Mouse (Mus musculus): ENCODE data around the gene Hmga1b.
"Not testable (repeated sequence)": the region's sequence is repeated elsewhere in the genome, so short reads cannot be mapped to it uniquely, and the experiment has no call there.

Gene Hmga1b

GRCm38 (mm10) chr11:120762672-120763041 lies at the start of gene Hmga1b:
TSS of gene Hmga1b (plus strand) at chr11:120762794.
- in situ Hi-C loops (cut with MboI; ENCODE audit: low pct_unique_long_range_greater_than_20kb in 1 of 2, low sequenced_read_pairs in 2 of 2, unreplicated experiment in 1 of 2), result not testable (repeated sequence)

- in situ Hi-C loops (cut with MboI; ENCODE audit: low pct_unique_long_range_greater_than_20kb in 1 of 2, low sequenced_read_pairs in 2 of 2, unreplicated experiment in 1 of 2), result no loop called here
These were observed 48.7 kb upstream of the Hmga1b start, which contains the start of the genes Cenpx and Lrrc45 for GRCm38 (mm10) chr11:120713580-120714518. TSS of gene Cenpx (minus strand) at chr11:120713738. TSS of gene Lrrc45 (plus strand) at chr11:120713925.

- in situ Hi-C loops (cut with MboI; ENCODE audit: low pct_unique_long_range_greater_than_20kb in 1 of 2, low sequenced_read_pairs in 2 of 2, unreplicated experiment in 1 of 2), result no loop called here
These were observed 48.0 kb upstream of the Hmga1b start for GRCm38 (mm10) chr11:120714546-120714945.

- in situ Hi-C loops (cut with MboI; ENCODE audit: low pct_unique_long_range_greater_than_20kb in 1 of 2, low sequenced_read_pairs in 2 of 2, unreplicated experiment in 1 of 2), result no loop called here
These were observed 47.5 kb upstream of the Hmga1b start for GRCm38 (mm10) chr11:120715131-120715530.

- in situ Hi-C loops (cut with MboI; ENCODE audit: low pct_unique_long_range_greater_than_20kb in 1 of 2, low sequenced_read_pairs in 2 of 2, unreplicated experiment in 1 of 2), result no loop called here
These were observed 43.4 kb upstream of the Hmga1b start for GRCm38 (mm10) chr11:120719242-120719641.

GRCm38 (mm10) chr11:120719841-120720376 lies 42.7 kb upstream of the Hmga1b start:
- in situ Hi-C loops (cut with MboI; ENCODE audit: low pct_unique_long_range_greater_than_20kb in 1 of 2, low sequenced_read_pairs in 2 of 2, unreplicated experiment in 1 of 2), result loop anchor here in 1 of 2 experiments (10.0 kb wide), 2 partner anchors 185 to 315 kb away; partner anchors contain the start of gene Cd7

GRCm38 (mm10) chr11:120720450-120720849 lies 42.1 kb upstream of the Hmga1b start:
- in situ Hi-C loops (cut with MboI; ENCODE audit: low pct_unique_long_range_greater_than_20kb in 1 of 2, low sequenced_read_pairs in 2 of 2, unreplicated experiment in 1 of 2), result loop anchor here in 1 of 2 experiments (10.0 kb wide), 2 partner anchors 184 to 314 kb away; partner anchors contain the start of gene Cd7

GRCm38 (mm10) chr11:120721124-120722066 lies 41.2 kb upstream of the Hmga1b start, which contains the start of gene Rac3:
TSS of gene Rac3 (plus strand) at chr11:120721470.
- in situ Hi-C loops (cut with MboI; ENCODE audit: low pct_unique_long_range_greater_than_20kb in 1 of 2, low sequenced_read_pairs in 2 of 2, unreplicated experiment in 1 of 2), result loop anchor here in 1 of 2 experiments (10.0 kb wide), 2 partner anchors 183 to 313 kb away; partner anchors contain the start of gene Cd7

- in situ Hi-C loops (cut with MboI; ENCODE audit: low pct_unique_long_range_greater_than_20kb in 1 of 2, low sequenced_read_pairs in 2 of 2, unreplicated experiment in 1 of 2), result loop anchor here in 1 of 2 experiments (10.0 kb wide), 2 partner anchors 183 to 313 kb away; partner anchors contain the start of gene Cd7
These were observed 40.4 kb upstream of the Hmga1b start for GRCm38 (mm10) chr11:120722067-120722630.

GRCm38 (mm10) chr11:120722761-120723382 lies 39.7 kb upstream of the Hmga1b start:
- in situ Hi-C loops (cut with MboI; ENCODE audit: low pct_unique_long_range_greater_than_20kb in 1 of 2, low sequenced_read_pairs in 2 of 2, unreplicated experiment in 1 of 2), result loop anchor here in 1 of 2 experiments (10.0 kb wide), 2 partner anchors 182 to 312 kb away; partner anchors contain the start of gene Cd7

GRCm38 (mm10) chr11:120723509-120723908 lies 39.1 kb upstream of the Hmga1b start:
- in situ Hi-C loops (cut with MboI; ENCODE audit: low pct_unique_long_range_greater_than_20kb in 1 of 2, low sequenced_read_pairs in 2 of 2, unreplicated experiment in 1 of 2), result loop anchor here in 1 of 2 experiments (10.0 kb wide), 2 partner anchors 181 to 311 kb away; partner anchors contain the start of gene Cd7

- in situ Hi-C loops (cut with MboI; ENCODE audit: low pct_unique_long_range_greater_than_20kb in 1 of 2, low sequenced_read_pairs in 2 of 2, unreplicated experiment in 1 of 2), result loop anchor here (5.0 to 10.0 kb wide), 4 partner anchors 41 to 308 kb away; partner anchors contain the start of gene Cd7 (in 1 of the 2)
These were observed 36.1 kb upstream of the Hmga1b start for GRCm38 (mm10) chr11:120726243-120727168.

GRCm38 (mm10) chr11:120727169-120727527 lies 35.4 kb upstream of the Hmga1b start, which contains the start of gene Dcxr:
TSS of gene Dcxr (minus strand) at chr11:120727281.
- in situ Hi-C loops (cut with MboI; ENCODE audit: low pct_unique_long_range_greater_than_20kb in 1 of 2, low sequenced_read_pairs in 2 of 2, unreplicated experiment in 1 of 2), result loop anchor here (5.0 to 10.0 kb wide), 4 partner anchors 40 to 308 kb away; partner anchors contain the start of gene Cd7 (in 1 of the 2)

- in situ Hi-C loops (cut with MboI; ENCODE audit: low pct_unique_long_range_greater_than_20kb in 1 of 2, low sequenced_read_pairs in 2 of 2, unreplicated experiment in 1 of 2), result loop anchor here (5.0 to 10.0 kb wide), 4 partner anchors 40 to 307 kb away; partner anchors contain the start of gene Cd7 (in 1 of the 2)
These were observed 35.0 kb upstream of the Hmga1b start for GRCm38 (mm10) chr11:120727564-120727963.

GRCm38 (mm10) chr11:120728530-120729240 lies 33.9 kb upstream of the Hmga1b start:
- in situ Hi-C loops (cut with MboI; ENCODE audit: low pct_unique_long_range_greater_than_20kb in 1 of 2, low sequenced_read_pairs in 2 of 2, unreplicated experiment in 1 of 2), result loop anchor here (5.0 to 10.0 kb wide), 4 partner anchors 39 to 306 kb away; partner anchors contain the start of gene Cd7 (in 1 of the 2)
